Mouse (Mus musculus) stomach, embryonic 16.5 days (tissue): ENCODE data around the gene Kcnk3. TPM values are rescaled to one million over a fixed set of nuclear protein-coding genes. Genes with fewer than 3 reads are reported as not detected.

Experiments used
- ATAC-seq: fragments of 200-750 bp; cut with Nextera tagmentation; 2 replicates; pipeline ENCODE4 v1.8.0; 2017; ENCODE audit warnings: moderate number of reproducible peaks, moderate TSS enrichment; ENCODE audit not compliant: insufficient read depth, low FRiP score
- H3K27ac ChIP-seq: fragments of 300-500 bp; sonication (generic); 2 replicates; pipeline ENCODE4 v1.5.1; 2014; ENCODE audit warnings: low read length
- H3K27me3 ChIP-seq: fragments of 300-500 bp; sonication (generic); 2 replicates; pipeline ENCODE4 v1.6.1; 2014; ENCODE audit warnings: low read length, control low read depth, mixed read lengths; ENCODE audit not compliant: control insufficient read depth, insufficient read depth
- H3K36me3 ChIP-seq: fragments of 300-500 bp; sonication (generic); 2 replicates; pipeline ENCODE4 v1.6.1; 2014; ENCODE audit warnings: low read length; ENCODE audit not compliant: control insufficient read depth, insufficient read depth
- H3K4me1 ChIP-seq: fragments of 300-500 bp; sonication (generic); 2 replicates; pipeline ENCODE4 v1.6.1; 2014; ENCODE audit warnings: low read length, control low read depth, mixed read lengths; ENCODE audit not compliant: control insufficient read depth, insufficient read depth
- H3K4me2 ChIP-seq: fragments of 300-500 bp; sonication (generic); 2 replicates; pipeline ENCODE4 v1.6.1; 2014; ENCODE audit warnings: low read depth, low read length, mixed read lengths
- H3K4me3 ChIP-seq: fragments of 300-500 bp; sonication (generic); replicated peaks from 2 replicates; pipeline ENCODE4 v1.5.1; 2014; ENCODE audit warnings: mild to moderate bottlenecking, low read length
- H3K9ac ChIP-seq: fragments of 300-500 bp; sonication (generic); 2 replicates; pipeline ENCODE4 v1.6.1; 2014; ENCODE audit warnings: low read length
- H3K9me3 ChIP-seq: fragments of 300-500 bp; sonication (generic); replicated peaks from 2 replicates; pipeline ENCODE4 v1.6.1; 2016; ENCODE audit warnings: low read length, control low read depth; ENCODE audit not compliant: control insufficient read depth
- WGBS: fragments of 180-500 bp; shearing (Covaris S2); extraction: QIAGEN DNeasy Blood & Tissue Kit; methylation state at CpG from one replicate; pipeline ENCODE4 v1.1.7; 2014; 5-methylcytosine and 5-hydroxymethylcytosine counted together
- polyA plus RNA-seq: library from polyadenylated mRNA; unstranded; fragments of >200 nt; fragmentation: Nextera tagmentation; extraction: Ambion mirVana; gene quantifications from 2 replicates; pipeline ENCODE4 v1.2.1, GENCODE M21; 2015

Gene Kcnk3
- polyA plus RNA-seq, 1 experiment from 2014 or later: 7.0 TPM

- no peaks in the 10 kb centered on the region for H3K9me3 ChIP-seq
- 74% methylated on average over 6 of the region's 6 CpGs for WGBS
- H3K4me2 ChIP-seq: no peak overlapping the region
- peaks cover 2% of the 10 kb centered on the region; the same call in 1 of the 2 replicates for H3K4me1 ChIP-seq
- no peak; the same call in 1 of the 2 replicates for ATAC-seq
- H3K27ac ChIP-seq: no peak overlapping the region
- H3K9ac ChIP-seq: no peak overlapping the region
- H3K4me3 ChIP-seq: no peak overlapping the region
- H3K27me3 ChIP-seq: no peaks in the 10 kb centered on the region
- no peaks in the 10 kb centered on the region for H3K36me3 ChIP-seq
Measured at GRCm38 (mm10) chr5:30580725-30581124, 7.2 kb upstream of the Kcnk3 start.

GRCm38 (mm10) chr5:30582017-30582416 is 6.0 kb upstream of the Kcnk3 start:
- Histone ChIP-seq H3K4me1 (peaks cover 3% of the 10 kb centered on the region; the same call in 1 of the 2 replicates), H3K27me3 (no peaks in the 10 kb centered on the region; the same call in 1 of the 2 replicates), H3K4me2 (no peak overlapping the region), H3K9ac (no peak overlapping the region), H3K27ac (no peak overlapping the region), H3K36me3 (no peaks in the 10 kb centered on the region), H3K4me3 (no peak overlapping the region), H3K9me3 (no peaks in the 10 kb centered on the region)
- 81% methylated on average over 5 of the region's 5 CpGs for WGBS
- no peak for ATAC-seq

GRCm38 (mm10) chr5:30586616-30587015 is 1.4 kb upstream of the Kcnk3 start:
- no peak for ATAC-seq
- WGBS: 71% methylated on average over 3 of the region's 3 CpGs

GRCm38 (mm10) chr5:30587101-30587500 is 869 bp upstream of the Kcnk3 start:
- peaks cover 20% of the 10 kb centered on the region; the same call in 1 of the 2 replicates for H3K4me1 ChIP-seq
- 23% methylated on average over 2 of the region's 2 CpGs for WGBS
- H3K9ac ChIP-seq: peak overlapping the region; percentile 35; the same call in 1 of the 2 replicates
- H3K4me2 ChIP-seq: peak overlapping the region; percentile 90; the same call in 1 of the 2 replicates
- H3K36me3 ChIP-seq: no peaks in the 10 kb centered on the region
- peaks cover 20% of the 10 kb centered on the region for H3K27me3 ChIP-seq
- no peak overlapping the region for H3K4me3 ChIP-seq
- ATAC-seq: 0 out of 2 replicates have a peak, but pooled peaks have one; percentile 4
- H3K9me3 ChIP-seq: no peaks in the 10 kb centered on the region
- peak overlapping the region; percentile 52; the same call in 1 of the 2 replicates for H3K27ac ChIP-seq

More at GRCm38 (mm10) chr5:30586616-30587015, 1.4 kb upstream of the Kcnk3 start:
- Histone ChIP-seq H3K27me3 (peaks cover 20% of the 10 kb centered on the region), H3K27ac (no peak overlapping the region), H3K4me1 (peaks cover 20% of the 10 kb centered on the region; the same call in 1 of the 2 replicates), H3K36me3 (no peaks in the 10 kb centered on the region), H3K9me3 (no peaks in the 10 kb centered on the region), H3K4me2 (no peak overlapping the region), H3K4me3 (no peak overlapping the region), H3K9ac (no peak overlapping the region)

- Histone ChIP-seq H3K4me1 (peaks cover 23% of the 10 kb centered on the region), H3K36me3 (no peaks in the 10 kb centered on the region), H3K27ac (peak overlapping the region; percentile 27; the same call in 1 of the 2 replicates), H3K9ac (peak overlapping the region; percentile 70), H3K4me2 (peak overlapping the region; percentile 90), H3K27me3 (peaks cover 20% of the 10 kb centered on the region), H3K9me3 (no peaks in the 10 kb centered on the region), H3K4me3 (peak overlapping the region; percentile 58)
- 1% methylated on average over 69 of the region's 70 CpGs for WGBS
- peak; percentile 38 for ATAC-seq
Measured at GRCm38 (mm10) chr5:30588301-30588968, 465 bp downstream of the Kcnk3 start.

GRCm38 (mm10) chr5:30589069-30589468 is 1.1 kb downstream of the Kcnk3 start:
- Histone ChIP-seq H3K4me3 (peak overlapping the region; percentile 58), H3K4me1 (peaks cover 29% of the 10 kb centered on the region), H3K27ac (no peak overlapping the region), H3K4me2 (peak overlapping the region; percentile 90), H3K27me3 (peaks cover 20% of the 10 kb centered on the region), H3K36me3 (no peaks in the 10 kb centered on the region), H3K9me3 (no peaks in the 10 kb centered on the region), H3K9ac (peak overlapping the region; percentile 70)
- WGBS: 46% methylated on average over 4 of the region's 4 CpGs
- no peak for ATAC-seq

GRCm38 (mm10) chr5:30589546-30589945 is 1.6 kb downstream of the Kcnk3 start:
- Histone ChIP-seq H3K27me3 (peaks cover 20% of the 10 kb centered on the region), H3K36me3 (no peaks in the 10 kb centered on the region), H3K9ac (no peak overlapping the region), H3K9me3 (no peaks in the 10 kb centered on the region), H3K4me2 (peak overlapping the region; percentile 90), H3K4me3 (peak overlapping the region; percentile 58), H3K27ac (no peak overlapping the region), H3K4me1 (peaks cover 33% of the 10 kb centered on the region)
- 61% methylated on average over 3 of the region's 3 CpGs for WGBS
- no peak for ATAC-seq

- no peaks in the 10 kb centered on the region for H3K36me3 ChIP-seq
- no peak overlapping the region for H3K4me3 ChIP-seq
- 57% methylated on average over 5 of the region's 5 CpGs for WGBS
- peak overlapping the region; percentile 6; the same call in 1 of the 2 replicates for H3K4me2 ChIP-seq
- peaks cover 20% of the 10 kb centered on the region for H3K27me3 ChIP-seq
- H3K9ac ChIP-seq: no peak overlapping the region
- H3K9me3 ChIP-seq: no peaks in the 10 kb centered on the region
- ATAC-seq: no peak
- peaks cover 33% of the 10 kb centered on the region for H3K4me1 ChIP-seq
- no peak overlapping the region for H3K27ac ChIP-seq
Measured at GRCm38 (mm10) chr5:30590231-30590630, 2.3 kb downstream of the Kcnk3 start.

GRCm38 (mm10) chr5:30591205-30591731 is 3.3 kb downstream of the Kcnk3 start:
- H3K27me3 ChIP-seq: peaks cover 20% of the 10 kb centered on the region
- ATAC-seq: no peak
- peaks cover 33% of the 10 kb centered on the region for H3K4me1 ChIP-seq
- no peak overlapping the region for H3K9ac ChIP-seq
- no peaks in the 10 kb centered on the region for H3K36me3 ChIP-seq
- H3K4me3 ChIP-seq: no peak overlapping the region
- H3K9me3 ChIP-seq: no peaks in the 10 kb centered on the region
- no peak overlapping the region for H3K27ac ChIP-seq
- WGBS: 54% methylated on average over 5 of the region's 5 CpGs
- H3K4me2 ChIP-seq: no peak overlapping the region
